Mouse (Mus musculus) spleen, adult 2 months (tissue): Measurements from ENCODE around the gene Tbx18.

Experiments used
- CTCF ChIP-seq: fragments of 200-500 bp; IDR thresholded peaks from 2 replicates; pipeline ENCODE4 v1.5.1; 2011; ENCODE audit warnings: mild to moderate bottlenecking, inconsistent platforms; ENCODE audit not compliant: insufficient read depth, insufficient read length, insufficient replicate concordance; ENCODE audit errors: extremely low read depth
- POLR2A ChIP-seq: fragments of 200-500 bp; IDR thresholded peaks from 2 replicates; pipeline ENCODE4 v1.6.1; 2011; ENCODE audit warnings: low read depth, low read length, inconsistent platforms

DNA sequence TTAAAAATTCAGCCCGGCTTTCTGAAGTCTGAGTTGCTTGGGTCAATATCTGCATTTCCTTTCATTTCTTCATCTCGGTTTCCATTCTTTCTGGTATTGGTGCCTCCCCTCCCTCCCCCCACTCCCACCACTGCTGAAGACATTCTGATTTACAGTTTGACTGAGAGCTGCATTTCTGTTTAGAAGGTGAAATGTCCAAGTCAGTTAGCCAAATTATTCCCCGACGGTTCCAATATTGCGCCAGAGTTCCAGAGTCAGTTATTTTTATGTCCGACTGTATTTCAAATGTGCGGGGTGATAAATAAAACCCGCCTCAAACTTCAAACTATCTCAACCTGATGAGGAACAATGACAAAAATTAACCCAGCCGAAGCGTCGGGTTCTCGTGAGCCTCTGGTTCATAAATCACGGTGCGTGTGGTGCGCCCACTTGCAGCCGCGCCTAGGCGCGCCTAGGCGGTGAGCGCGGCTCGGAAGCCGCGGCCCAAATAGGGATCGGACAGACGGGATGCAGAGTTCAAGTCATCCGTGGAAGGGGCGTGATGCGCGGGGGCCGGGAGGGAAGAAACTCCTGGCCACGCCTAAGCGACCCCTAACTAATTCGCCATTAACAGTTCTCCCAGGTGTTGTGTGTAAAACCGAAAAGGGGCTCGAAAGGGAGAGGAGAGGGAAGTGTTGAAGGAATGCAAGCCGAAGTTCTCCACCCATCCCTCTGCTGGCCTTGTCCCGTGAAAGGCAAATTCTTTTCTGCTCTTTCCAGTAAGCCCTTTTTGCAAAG is 7.9 kb upstream of the Tbx18 start:
- no peak for TF ChIP-seq POLR2A
- TF ChIP-seq CTCF: no peak
